Mouse (Mus musculus) heart, embryonic 16.5 days (tissue): ENCODE data around the gene Cfap74. TPM values are rescaled to one million over a fixed set of nuclear protein-coding genes. Genes with fewer than 3 reads are reported as not detected.
"Not testable (repeated sequence)": the region's sequence is repeated elsewhere in the genome, so short reads cannot be mapped to it uniquely, and the experiment has no call there.

ENCODE experiments used
- ATAC-seq: fragments of 200-750 bp; cut with Nextera tagmentation; replicated peaks from 2 replicates; pipeline ENCODE4 v1.8.0; 2017; ENCODE audit warnings: moderate number of reproducible peaks; ENCODE audit not compliant: insufficient read depth, low FRiP score; ENCODE audit errors: extremely low read depth
- H3K27ac ChIP-seq: fragments of 300-500 bp; sonication (generic); 2 replicates; pipeline ENCODE4 v1.5.1; 2014; ENCODE audit warnings: mild to moderate bottlenecking, low read length, control low read depth, moderate library complexity
- H3K27me3 ChIP-seq: fragments of 300-500 bp; sonication (generic); 2 replicates; pipeline ENCODE4 v1.6.1; 2014; ENCODE audit warnings: low read length, mixed read lengths; ENCODE audit not compliant: control insufficient read depth, insufficient read depth
- H3K36me3 ChIP-seq: fragments of 300-500 bp; sonication (generic); 2 replicates; pipeline ENCODE4 v1.6.1; 2014; ENCODE audit not compliant: control insufficient read depth, insufficient read depth
- H3K4me1 ChIP-seq: fragments of 300-500 bp; sonication (generic); 2 replicates; pipeline ENCODE4 v1.6.1; 2014; ENCODE audit warnings: low read length, mixed read lengths; ENCODE audit not compliant: control insufficient read depth, insufficient read depth
- H3K4me2 ChIP-seq: fragments of 300-500 bp; sonication (generic); 2 replicates; pipeline ENCODE4 v1.6.1; 2014; ENCODE audit warnings: low read depth, mild to moderate bottlenecking, control low read depth, low read length
- H3K4me3 ChIP-seq: fragments of 300-500 bp; sonication (generic); 2 replicates; pipeline ENCODE4 v1.5.1; 2014; ENCODE audit warnings: mild to moderate bottlenecking, control low read depth, low read length
- H3K9ac ChIP-seq: fragments of 300-500 bp; sonication (generic); 2 replicates; pipeline ENCODE4 v1.6.1; 2014; ENCODE audit warnings: low read length, control low read depth
- H3K9me3 ChIP-seq: fragments of 300-500 bp; sonication (generic); replicated peaks from 2 replicates; pipeline ENCODE4 v1.6.1; 2016; ENCODE audit warnings: low read length; ENCODE audit not compliant: control insufficient read depth
- WGBS: fragments of 180-500 bp; shearing (Covaris S2); extraction: QIAGEN DNeasy Blood & Tissue Kit; methylation state at CpG from one replicate; pipeline ENCODE4 v1.1.7; 2014; 5-methylcytosine and 5-hydroxymethylcytosine counted together
- polyA plus RNA-seq: library from polyadenylated mRNA; unstranded; fragments of >200 nt; fragmentation: Nextera tagmentation; extraction: Ambion mirVana; gene quantifications from 2 replicates; pipeline ENCODE4 v1.2.1, GENCODE M21; 2015

Gene Cfap74
- polyA plus RNA-seq, 1 experiment from 2014 or later = 0.64 TPM

- Histone ChIP-seq H3K27me3 (no peaks in the 10 kb centered on the region; the same call in 1 of the 2 replicates), H3K4me3 (no peak overlapping the region), H3K27ac (no peak overlapping the region), H3K4me1 (peaks cover 8% of the 10 kb centered on the region), H3K9me3 (no peaks in the 10 kb centered on the region), H3K4me2 (no peak overlapping the region), H3K36me3 (no peaks in the 10 kb centered on the region), H3K9ac (no peak overlapping the region)
- 75% methylated on average over 16 of the region's 16 CpGs for WGBS
- no peak for ATAC-seq
These were observed 61.4 kb downstream of the Cfap74 start for GRCm38 (mm10) chr4:155470263-155470953.

DNA sequence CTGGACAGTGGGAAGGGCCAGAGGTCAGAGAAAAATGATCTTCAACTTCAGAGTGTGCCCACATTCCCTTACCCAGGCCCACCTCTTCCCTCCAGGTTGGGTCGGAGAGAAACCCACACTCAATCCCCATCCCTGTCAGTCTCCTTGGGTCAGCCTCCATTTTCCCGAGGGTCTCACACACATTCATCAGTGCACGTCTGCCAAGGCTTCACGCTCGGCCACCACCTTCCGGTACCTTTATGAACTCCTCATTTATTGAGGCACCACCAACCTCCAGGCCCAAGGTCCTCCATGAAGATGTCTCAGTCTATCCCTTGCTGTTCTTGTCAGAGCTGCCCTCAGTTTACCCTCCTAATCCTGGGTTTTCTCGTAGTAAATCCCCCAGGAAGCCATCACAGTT is 62.0 kb downstream of the Cfap74 start:
- Histone ChIP-seq H3K9ac (no peak overlapping the region), H3K27ac (no peak overlapping the region), H3K4me3 (no peak overlapping the region), H3K4me2 (no peak overlapping the region), H3K36me3 (no peaks in the 10 kb centered on the region), H3K4me1 (peaks cover 8% of the 10 kb centered on the region), H3K9me3 (no peaks in the 10 kb centered on the region), H3K27me3 (no peaks in the 10 kb centered on the region; the same call in 1 of the 2 replicates)
- no peak for ATAC-seq
- 84% methylated on average over 7 of the region's 7 CpGs for WGBS

DNA sequence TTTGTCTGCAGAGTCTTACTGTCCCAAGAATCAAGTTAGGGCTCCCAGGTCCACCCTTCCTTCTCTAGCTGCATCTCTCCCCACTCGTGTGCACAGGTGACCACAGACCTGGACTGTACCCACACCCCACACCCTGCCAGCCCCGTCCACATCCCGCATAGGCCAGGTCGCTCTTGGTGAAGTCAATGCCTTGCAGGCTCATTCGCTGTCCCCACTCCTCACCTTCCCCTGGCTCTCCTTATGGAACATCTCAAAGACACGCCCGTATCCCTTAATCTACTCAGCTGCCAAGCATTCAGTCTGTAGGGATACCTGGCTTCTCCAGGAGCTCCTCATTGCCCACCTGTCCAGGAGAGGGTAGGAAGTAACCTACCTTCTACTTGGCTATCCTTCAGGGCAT is 62.4 kb downstream of the Cfap74 start:
- no peak for ATAC-seq

DNA sequence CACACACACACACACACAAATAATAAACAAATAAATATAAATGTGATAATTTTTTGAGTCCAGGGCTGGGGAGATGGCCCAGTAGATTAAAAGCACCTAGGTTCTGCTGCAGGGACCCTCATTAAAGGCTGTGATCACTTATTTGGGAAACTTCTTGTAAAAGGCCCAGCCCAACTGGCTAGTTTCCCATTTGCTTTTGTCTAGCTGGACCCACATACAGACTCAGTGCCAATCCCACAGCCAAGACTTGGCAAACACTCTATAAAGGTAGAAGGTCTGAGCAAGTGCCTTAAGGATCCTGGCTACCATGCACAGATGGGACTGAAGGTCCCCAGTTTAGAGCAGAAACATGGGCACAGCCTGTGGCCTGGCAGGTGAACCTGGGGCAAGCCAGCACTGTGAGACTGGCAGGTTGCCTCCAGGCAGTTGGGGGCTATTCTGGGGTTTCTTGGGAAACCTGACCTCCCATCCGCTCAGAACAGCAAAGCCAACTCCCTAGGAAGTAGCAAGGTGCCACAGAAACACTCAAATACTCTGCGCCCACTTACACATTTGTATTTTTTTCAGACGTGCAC is 63.8 kb downstream of the Cfap74 start:
- WGBS = 57% methylated on average over 3 of the region's 3 CpGs
- Histone ChIP-seq H3K4me2 (no peak overlapping the region), H3K9ac (no peak overlapping the region), H3K4me1 (peaks cover 8% of the 10 kb centered on the region), H3K27ac (no peak overlapping the region), H3K4me3 (no peak overlapping the region), H3K27me3 (no peaks in the 10 kb centered on the region; the same call in 1 of the 2 replicates), H3K36me3 (no peaks in the 10 kb centered on the region), H3K9me3 (no peaks in the 10 kb centered on the region)
- no peak for ATAC-seq

More for the DNA sequence above, 62.4 kb downstream of the Cfap74 start:
- H3K4me1 ChIP-seq = peaks cover 8% of the 10 kb centered on the region
- no peaks in the 10 kb centered on the region; the same call in 1 of the 2 replicates for H3K27me3 ChIP-seq
- H3K36me3 ChIP-seq = no peaks in the 10 kb centered on the region
- no peak overlapping the region for H3K4me2 ChIP-seq
- 84% methylated on average over 7 of the region's 7 CpGs for WGBS
- no peak overlapping the region for H3K9ac ChIP-seq
- no peak overlapping the region for H3K27ac ChIP-seq
- no peaks in the 10 kb centered on the region for H3K9me3 ChIP-seq
- no peak overlapping the region for H3K4me3 ChIP-seq

- WGBS = 29% methylated on average over 5 of the region's 5 CpGs
- Histone ChIP-seq H3K9ac (no peak overlapping the region), H3K4me3 (no peak overlapping the region), H3K27me3 (no peaks in the 10 kb centered on the region; the same call in 1 of the 2 replicates), H3K27ac (no peak overlapping the region), H3K4me2 (no peak overlapping the region), H3K36me3 (no peaks in the 10 kb centered on the region), H3K9me3 (no peaks in the 10 kb centered on the region), H3K4me1 (peaks cover 8% of the 10 kb centered on the region)
- ATAC-seq = no peak
These were observed 64.3 kb downstream of the Cfap74 start for GRCm38 (mm10) chr4:155473319-155473718.

DNA sequence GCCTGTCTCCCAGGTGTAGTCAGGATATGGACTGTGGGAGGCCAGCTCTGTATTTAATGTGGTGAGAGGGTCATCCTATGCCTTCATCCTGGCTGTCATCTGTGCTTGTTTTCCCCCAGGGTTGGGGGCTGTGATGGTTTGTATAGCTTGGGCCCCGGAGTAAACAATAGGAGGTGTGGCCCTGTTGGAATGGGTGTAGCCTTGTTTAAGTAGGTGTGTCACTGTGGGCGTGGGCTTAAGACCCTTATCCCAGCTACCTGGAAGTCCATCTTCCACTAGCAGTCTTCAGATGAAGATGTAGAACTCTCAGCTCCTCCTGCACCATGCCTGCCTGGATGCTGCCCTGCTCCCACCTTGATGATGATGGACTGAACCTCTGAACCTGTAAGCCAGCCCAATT is 64.8 kb downstream of the Cfap74 start:
- not testable (repeated sequence) for H3K4me1 ChIP-seq, H3K4me3 ChIP-seq, ATAC-seq, H3K9me3 ChIP-seq, H3K36me3 ChIP-seq, H3K4me2 ChIP-seq, H3K27ac ChIP-seq, H3K27me3 ChIP-seq, H3K9ac ChIP-seq
- 54% methylated on average over 2 of the region's 2 CpGs for WGBS

DNA sequence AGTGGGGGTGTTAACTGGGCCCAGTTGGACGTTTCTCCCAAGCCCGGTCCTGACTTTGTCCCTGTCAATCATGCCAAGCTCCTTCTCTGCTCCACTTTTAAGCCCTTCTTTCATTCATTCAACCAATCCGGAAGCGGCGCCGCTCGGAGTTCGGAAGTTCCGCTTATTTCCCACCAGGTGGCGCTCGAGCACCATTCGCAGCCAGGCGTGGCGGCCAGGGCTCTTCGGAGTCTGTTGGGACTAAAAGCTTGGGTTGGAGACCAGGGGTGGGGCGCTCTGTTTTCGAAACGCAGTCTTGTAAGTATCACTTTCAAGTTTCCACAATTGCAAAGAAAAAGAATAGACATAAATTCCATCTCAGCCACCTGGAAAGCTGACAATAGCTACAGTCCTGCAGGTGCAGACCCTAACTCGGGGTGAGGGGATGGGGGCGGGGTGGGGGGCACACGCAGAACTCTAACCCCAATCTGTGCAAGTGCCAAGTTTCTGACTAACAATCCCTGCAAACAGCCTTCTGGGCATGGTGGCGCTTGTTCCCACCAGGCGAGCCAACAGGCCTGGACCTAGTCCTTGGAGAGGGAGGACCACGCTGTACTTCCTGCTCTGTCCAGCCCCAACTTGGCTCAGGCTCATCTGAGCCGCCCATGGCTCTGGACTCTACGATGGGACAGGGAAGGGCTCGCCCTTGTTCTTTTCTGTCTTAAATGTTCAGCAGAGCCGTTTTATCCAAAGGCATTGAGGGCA is 72.6 kb downstream of the Cfap74 start:
- no peaks in the 10 kb centered on the region for H3K9me3 ChIP-seq
- no peaks in the 10 kb centered on the region for H3K36me3 ChIP-seq
- ATAC-seq = peak; percentile 82
- H3K9ac ChIP-seq = peak overlapping the region; percentile 61
- peak overlapping the region; percentile 64 for H3K4me2 ChIP-seq
- H3K4me1 ChIP-seq = peaks cover 9% of the 10 kb centered on the region
- peak overlapping the region; percentile 40 for H3K4me3 ChIP-seq
- peaks cover 3% of the 10 kb centered on the region; the same call in 1 of the 2 replicates for H3K27me3 ChIP-seq
- H3K27ac ChIP-seq = peak overlapping the region; percentile 59
- 16% methylated on average over 28 of the region's 28 CpGs for whole genome bisulfite sequencing

- Histone ChIP-seq H3K9me3 (no peaks in the 10 kb centered on the region), H3K4me3 (peak overlapping the region; percentile 40; the same call in 1 of the 2 replicates), H3K9ac (peak overlapping the region; percentile 61), H3K4me2 (peak overlapping the region; percentile 64; the same call in 1 of the 2 replicates), H3K27ac (peak overlapping the region; percentile 59), H3K4me1 (peaks cover 13% of the 10 kb centered on the region), H3K27me3 (peaks cover 3% of the 10 kb centered on the region; the same call in 1 of the 2 replicates), H3K36me3 (no peaks in the 10 kb centered on the region)
- 88% methylated on average over 6 of the region's 6 CpGs for WGBS
- 0 out of 2 replicates have a peak, but pooled peaks have one; percentile 7 for ATAC-seq
These were observed 73.1 kb downstream of the Cfap74 start for GRCm38 (mm10) chr4:155482125-155482480.
